Mouse (Mus musculus) macrophage (primary cell): ENCODE measurements around the gene Spem2. TPM values are rescaled to one million over a fixed set of nuclear protein-coding genes. Genes with fewer than 3 reads are reported as not detected.
A peak's percentile ranks its signal among the peaks of the same experiment; 100 is the strongest.
"Not testable (repeated sequence)": the region's sequence is repeated elsewhere in the genome, so short reads cannot be mapped to it uniquely, and the experiment has no call there.

Experiments
- H3K27ac ChIP-seq: fragments of 350-480 bp; formaldehyde crosslinking; 2 replicates; pipeline ENCODE4 v1.9.0; 2021
- H3K36me3 ChIP-seq: fragments of 350-480 bp; formaldehyde crosslinking; 2 replicates; pipeline ENCODE4 v1.9.0; 2021; ENCODE audit errors: inconsistent target
- H3K4me3 ChIP-seq: fragments of 350-480 bp; formaldehyde crosslinking; 2 replicates; pipeline ENCODE4 v1.9.0; 2021; ENCODE audit errors: inconsistent target
- H3K79me2 ChIP-seq: fragments of 350-480 bp; formaldehyde crosslinking; 2 replicates; pipeline ENCODE4 v1.9.0; 2021; ENCODE audit errors: inconsistent target
- WGBS: methylation state at CpG from one replicate; pipeline ENCODE4 v1.1.7; 2026; ENCODE audit warnings: inconsistent platforms; ENCODE audit not compliant: missing documents; 5-methylcytosine and 5-hydroxymethylcytosine counted together
- polyA plus RNA-seq: library from polyadenylated mRNA; stranded (reverse); fragments of 250-400 nt; gene quantifications from 3 replicates; pipeline ENCODE4 v1.2.4, GENCODE M21; 2018; ENCODE audit warnings: inconsistent platforms
- total RNA-seq, 78 experiments: library from RNA; depleted of rRNA; stranded (reverse); fragments of 250-400 nt; gene quantifications; 1 replicate in 9 of 78; 2 replicates in 24 of 78; 3 replicates in 43 of 78; 4 replicates in 2 of 78; pipeline ENCODE4 v1.2.4; 2018; ENCODE audit warnings: inconsistent platforms in 56 of 78

The Spem2 gene
- total RNA-seq (2018; cell fraction: chromatin; rRNA removed) = not detected
- not detected for total RNA-seq (2018; cell fraction: cytosol; rRNA removed)
- total RNA-seq (2018; cell fraction: nucleus; rRNA removed) = not detected
- polyA plus RNA-seq = not detected in 3 replicates

DNA sequence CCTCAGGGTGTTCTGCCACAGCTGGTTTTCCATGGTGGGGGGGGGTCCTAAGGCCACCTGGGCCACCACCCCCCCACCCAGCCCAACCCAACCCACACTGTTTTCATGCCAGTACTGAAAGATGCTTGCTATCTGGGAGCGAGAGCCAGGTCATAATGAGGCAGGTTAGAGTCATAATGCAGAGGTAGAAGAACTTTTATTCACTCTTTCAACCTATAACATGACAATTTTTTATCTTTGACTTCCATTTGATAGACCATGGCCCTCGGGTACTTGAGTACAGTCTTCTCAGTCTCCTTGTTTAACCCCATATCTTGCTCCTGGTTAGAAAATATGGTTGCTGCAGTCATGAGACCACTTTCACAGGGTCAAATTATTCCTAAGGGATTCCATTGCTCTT is at the start of gene Spem2:
TSS of gene Spem2 (minus strand) at position 101 of the 400 bp plus-strand sequence.
- no peaks in the 10 kb centered on the region for H3K79me2 ChIP-seq
- no peaks in the 10 kb centered on the region for H3K36me3 ChIP-seq
- 92% methylated on average over 2 of the region's 2 CpGs for WGBS
- H3K4me3 ChIP-seq = no peak within 1 kb of the TSS
- H3K27ac ChIP-seq = no peak within 1 kb of the TSS

DNA sequence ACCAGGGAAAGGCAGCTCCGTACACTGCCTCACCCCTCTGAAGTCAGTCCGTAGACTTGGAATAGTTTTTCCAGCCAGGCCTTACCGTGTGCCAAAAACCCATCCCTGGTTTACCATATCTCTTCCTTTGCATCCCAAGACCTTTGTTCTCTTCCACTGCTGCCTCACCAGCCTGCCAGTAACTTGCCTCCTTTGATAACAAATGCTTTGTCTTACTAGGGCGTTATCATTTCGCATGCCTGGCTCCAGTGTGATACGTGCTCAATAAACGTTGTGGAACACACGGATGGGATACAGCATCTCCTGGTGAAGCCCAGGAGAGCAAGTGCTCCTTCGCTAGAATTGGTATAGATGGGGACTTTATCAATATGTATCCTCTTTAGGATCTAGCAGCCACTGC is 49.1 kb upstream of the Spem2 start:
- Histone ChIP-seq H3K27ac (no peak overlapping the region), H3K36me3 (no peaks in the 10 kb centered on the region), H3K79me2 (no peaks in the 10 kb centered on the region), H3K4me3 (no peak overlapping the region)
- WGBS = 87% methylated on average over 9 of the region's 9 CpGs

DNA sequence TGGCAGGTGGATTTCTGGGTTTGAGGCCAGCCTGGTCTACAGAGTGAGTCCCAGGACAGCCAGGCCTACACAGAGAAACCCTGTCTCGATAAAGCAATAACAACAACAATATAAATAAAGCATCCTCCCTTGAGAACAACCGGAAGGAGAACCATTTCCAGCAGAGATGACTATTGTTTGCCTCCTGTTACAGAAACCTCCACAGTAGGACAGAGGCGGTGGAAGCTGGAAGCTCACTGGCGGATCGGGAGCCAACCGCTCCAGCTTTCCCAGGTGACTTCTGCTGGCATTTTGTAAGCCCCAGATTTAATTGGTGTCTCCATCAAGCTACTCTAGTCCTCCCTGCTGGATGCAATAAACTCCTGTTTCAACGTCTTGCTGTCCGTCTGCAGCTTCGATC is 47.3 kb upstream of the Spem2 start:
- Histone ChIP-seq H3K79me2 (no peaks in the 10 kb centered on the region), H3K36me3 (no peaks in the 10 kb centered on the region), H3K4me3 (no peak overlapping the region), H3K27ac (no peak overlapping the region)
- 93% methylated on average over 9 of the region's 9 CpGs for WGBS

DNA sequence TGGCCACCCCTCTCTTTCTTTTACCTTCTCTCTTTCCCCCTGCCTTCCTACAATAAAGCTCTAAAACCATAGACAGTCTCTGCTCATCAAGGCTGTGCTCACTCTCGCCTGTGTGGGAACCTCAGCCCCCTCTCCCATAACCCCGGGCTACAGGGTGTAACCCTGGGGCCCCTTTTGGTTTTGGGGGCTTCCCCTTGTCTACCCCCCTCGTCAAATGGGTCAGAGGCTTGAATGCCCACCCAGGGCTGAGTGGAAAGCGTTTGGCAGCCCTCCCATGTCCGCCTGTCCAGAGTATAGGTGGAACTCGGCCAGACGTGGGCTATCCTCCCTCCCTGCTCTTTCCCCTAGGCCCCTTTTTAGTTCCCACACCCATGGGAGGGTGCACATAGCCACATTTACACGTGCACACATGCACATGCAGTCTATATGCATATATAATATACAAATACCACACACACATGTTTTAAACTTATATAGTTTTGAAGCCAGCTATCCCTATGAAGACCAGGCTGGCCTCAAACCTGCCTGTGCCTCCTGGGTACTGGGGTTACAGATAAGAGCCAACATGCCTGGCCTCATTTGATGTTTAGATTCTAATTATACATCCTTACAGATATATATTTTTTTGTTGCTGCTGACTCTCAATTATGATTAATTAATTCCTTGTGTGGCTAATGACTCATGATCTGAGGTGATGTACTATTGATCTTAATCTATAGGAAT is 46.0 kb upstream of the Spem2 start:
- Histone ChIP-seq H3K79me2 (no peaks in the 10 kb centered on the region), H3K27ac (no peak overlapping the region), H3K4me3 (no peak overlapping the region), H3K36me3 (no peaks in the 10 kb centered on the region)
- WGBS = 52% methylated on average over 8 of the region's 8 CpGs

DNA sequence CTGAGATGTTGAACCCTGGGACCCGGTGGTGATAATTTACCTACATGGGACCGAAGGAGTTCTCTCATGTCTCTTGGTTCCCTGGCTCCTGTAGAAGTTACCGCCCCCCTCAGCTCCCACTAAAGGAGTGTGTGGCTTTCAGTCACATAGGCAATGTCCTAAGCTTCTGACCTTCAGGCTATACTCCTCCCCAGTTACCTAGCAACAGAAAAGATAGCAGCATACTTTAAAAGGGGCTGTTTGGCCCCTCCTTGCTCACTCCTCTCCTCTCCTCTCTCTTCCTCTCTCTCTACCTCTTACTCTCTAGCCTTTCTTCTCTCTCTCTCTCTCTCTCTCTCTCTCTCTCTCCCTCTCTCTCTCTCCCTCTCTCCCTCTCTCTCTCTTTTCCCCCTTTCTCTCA is 45.5 kb upstream of the Spem2 start:
- not testable (repeated sequence) for H3K4me3 ChIP-seq, H3K36me3 ChIP-seq, H3K27ac ChIP-seq, H3K79me2 ChIP-seq
- 83% methylated on average over 3 of the region's 3 CpGs for WGBS

DNA sequence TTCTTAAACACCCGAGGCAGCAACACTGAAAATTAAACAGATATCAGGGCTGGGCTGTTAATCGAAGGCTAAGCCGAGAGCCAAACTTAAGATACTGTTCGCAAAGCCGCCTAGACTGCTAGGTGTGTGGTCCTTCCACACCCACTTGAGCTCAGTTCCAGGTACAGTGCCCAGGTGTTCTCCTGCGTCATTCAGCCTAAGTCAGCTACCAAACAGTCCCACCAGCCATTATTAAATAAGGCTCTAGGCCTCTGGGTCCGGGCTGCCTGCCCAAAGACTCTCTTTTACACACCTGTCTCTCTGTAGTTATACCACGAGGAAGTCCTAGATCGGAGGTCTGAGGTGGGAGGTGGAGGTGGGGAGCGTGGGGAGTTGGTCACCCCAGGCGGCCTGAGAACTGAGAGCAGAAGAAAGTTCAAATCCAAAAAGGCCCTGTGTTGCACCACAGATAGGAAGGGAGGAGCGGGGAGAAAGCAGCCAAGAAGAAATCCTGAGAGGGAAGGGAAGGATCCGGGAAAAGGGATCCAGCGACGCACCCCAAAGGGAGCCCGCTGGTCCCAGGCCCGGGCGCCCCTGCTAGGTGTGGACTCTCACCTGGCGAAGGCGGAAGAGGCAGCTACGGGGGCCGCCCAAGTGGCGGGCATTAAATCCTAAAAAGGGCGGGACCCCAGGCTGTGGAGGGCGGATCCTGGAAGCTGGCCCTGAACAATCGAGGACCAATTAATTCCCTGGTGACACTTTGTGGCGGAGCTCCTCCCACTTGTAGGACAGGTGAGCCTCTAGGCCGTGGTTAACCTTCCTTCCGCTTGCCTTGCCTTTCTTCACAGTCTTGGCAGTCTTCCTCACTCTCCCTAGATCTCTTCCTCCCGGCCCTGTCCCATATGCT is 40.1 kb upstream of the Spem2 start, which contains the start of gene Tnk1:
TSS of gene Tnk1 (minus strand) at position 618 of the 886 bp plus-strand sequence.
- WGBS = 87% methylated on average over 29 of the region's 30 CpGs
- no peak within 1 kb of the TSS for H3K4me3 ChIP-seq
- no peak within 1 kb of the TSS for H3K27ac ChIP-seq
- H3K79me2 ChIP-seq = no peaks in the 10 kb centered on the region
- H3K36me3 ChIP-seq = no peaks in the 10 kb centered on the region

DNA sequence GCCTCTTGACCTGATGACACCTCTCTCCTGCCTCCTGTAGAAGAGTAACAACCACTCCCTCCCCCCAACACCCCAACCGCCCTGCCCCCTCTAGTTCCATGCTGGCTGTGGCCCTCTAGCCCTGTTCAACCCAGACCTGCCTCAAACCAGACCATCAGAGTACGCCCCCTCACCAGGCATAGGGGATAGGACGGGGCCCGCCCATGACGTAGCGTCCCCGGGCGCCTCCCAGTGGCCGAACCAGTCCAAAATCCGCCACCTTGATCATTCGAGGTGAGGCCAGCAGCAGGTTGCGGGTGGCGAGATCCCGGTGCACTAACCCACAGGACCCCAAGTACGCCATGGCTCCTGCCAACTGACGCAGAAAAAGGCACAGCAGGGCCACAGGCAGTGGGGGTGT is 37.1 kb upstream of the Spem2 start:
- 37% methylated on average over 15 of the region's 16 CpGs for WGBS
- H3K79me2 ChIP-seq = no peaks in the 10 kb centered on the region
- H3K4me3 ChIP-seq = no peak overlapping the region
- H3K36me3 ChIP-seq = peaks cover 13% of the 10 kb centered on the region; the same call in 1 of the 2 replicates
- H3K27ac ChIP-seq = no peak overlapping the region

DNA sequence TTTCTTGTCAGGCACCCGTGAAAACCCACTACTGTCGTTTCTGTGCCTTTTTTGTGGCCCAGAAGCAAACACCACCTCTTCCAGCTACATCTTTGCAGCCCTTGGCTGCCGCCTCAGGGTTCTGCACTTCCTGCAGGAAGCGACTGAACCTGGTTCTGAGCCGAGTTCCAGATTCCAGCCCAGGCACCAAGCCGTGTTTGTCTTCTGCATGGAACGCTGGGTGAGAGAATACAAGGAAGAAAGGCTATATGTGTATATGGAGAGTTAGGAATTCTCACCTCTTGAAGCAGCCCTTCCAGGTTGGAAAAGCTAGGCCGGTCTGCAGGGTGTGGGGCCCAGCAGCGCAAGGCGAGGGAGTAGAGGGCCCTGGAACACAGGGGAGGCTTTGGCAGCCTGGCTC is 36.4 kb upstream of the Spem2 start:
- WGBS = 64% methylated on average over 10 of the region's 10 CpGs
- H3K79me2 ChIP-seq = no peaks in the 10 kb centered on the region
- H3K27ac ChIP-seq = no peak overlapping the region
- no peak overlapping the region for H3K4me3 ChIP-seq
- H3K36me3 ChIP-seq = peaks cover 15% of the 10 kb centered on the region; the same call in 1 of the 2 replicates

DNA sequence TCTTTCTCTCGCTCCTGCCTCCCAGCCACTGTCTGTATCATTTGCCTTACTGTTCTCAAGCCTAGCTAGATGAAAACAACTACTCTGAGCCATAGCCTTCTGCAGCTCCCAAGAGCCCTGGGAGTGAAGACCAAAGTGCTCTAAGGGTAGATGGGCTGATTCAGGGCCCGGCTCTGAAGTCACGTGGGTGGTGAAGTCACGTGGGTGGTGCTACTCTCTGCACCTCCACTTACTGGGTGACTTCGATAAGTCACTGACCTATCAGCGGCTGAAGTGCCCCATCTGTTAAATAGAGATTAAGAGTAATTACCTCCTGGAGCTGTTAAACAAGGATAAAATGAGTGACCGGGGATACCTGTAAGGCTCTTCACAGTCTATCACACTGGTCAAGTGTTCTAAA is 35.7 kb upstream of the Spem2 start:
- Histone ChIP-seq H3K36me3 (peaks cover 15% of the 10 kb centered on the region; the same call in 1 of the 2 replicates), H3K4me3 (no peak overlapping the region), H3K27ac (no peak overlapping the region), H3K79me2 (no peaks in the 10 kb centered on the region)
- WGBS = 39% methylated on average over 7 of the region's 7 CpGs

DNA sequence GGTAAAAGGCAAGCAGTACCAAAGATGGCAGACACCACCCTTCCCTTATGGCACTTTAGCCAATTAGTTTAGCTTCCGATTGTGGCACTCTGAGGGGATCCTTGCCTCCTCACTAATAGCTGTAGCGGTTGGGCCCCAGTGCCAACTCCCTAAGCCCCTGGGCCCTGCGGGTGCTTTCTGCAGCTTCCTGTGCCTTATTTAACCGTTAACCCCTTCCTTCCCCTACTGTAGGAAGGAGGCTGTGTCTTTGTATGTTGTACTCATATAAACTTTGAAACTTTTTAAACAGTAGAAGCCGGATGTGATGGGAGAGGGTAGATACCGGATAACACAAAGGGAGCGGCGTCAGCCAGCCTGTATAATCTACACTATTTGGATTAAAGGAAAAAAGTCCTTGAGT is 32.5 kb upstream of the Spem2 start:
- Histone ChIP-seq H3K79me2 (no peaks in the 10 kb centered on the region; the same call in 1 of the 2 replicates), H3K27ac (no peak overlapping the region), H3K4me3 (no peak overlapping the region), H3K36me3 (peaks cover 15% of the 10 kb centered on the region; the same call in 1 of the 2 replicates)
- 41% methylated on average over 8 of the region's 8 CpGs for WGBS

DNA sequence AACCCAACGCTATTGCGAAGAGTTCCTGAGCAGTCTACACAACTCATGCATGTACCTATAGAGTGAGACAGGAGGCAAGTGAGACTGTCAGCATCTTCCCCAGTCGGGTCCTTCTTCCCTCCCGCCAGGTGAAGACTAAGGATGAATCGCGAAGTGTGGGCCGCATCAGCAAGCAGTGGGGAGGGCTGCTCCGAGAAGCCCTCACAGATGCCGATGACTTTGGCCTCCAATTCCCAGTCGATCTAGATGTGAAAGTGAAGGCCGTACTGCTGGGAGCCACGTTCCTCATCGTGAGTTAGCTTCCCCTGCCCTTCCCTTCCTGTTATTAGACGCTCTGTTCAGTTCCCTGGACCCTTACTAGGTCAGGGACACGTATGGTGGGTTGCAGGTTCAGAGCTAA is 31.6 kb upstream of the Spem2 start:
- WGBS = 75% methylated on average over 15 of the region's 15 CpGs
- H3K4me3 ChIP-seq = no peak overlapping the region
- peaks cover 15% of the 10 kb centered on the region; the same call in 1 of the 2 replicates for H3K36me3 ChIP-seq
- no peaks in the 10 kb centered on the region; the same call in 1 of the 2 replicates for H3K79me2 ChIP-seq
- peak overlapping the region; percentile 55 for H3K27ac ChIP-seq

DNA sequence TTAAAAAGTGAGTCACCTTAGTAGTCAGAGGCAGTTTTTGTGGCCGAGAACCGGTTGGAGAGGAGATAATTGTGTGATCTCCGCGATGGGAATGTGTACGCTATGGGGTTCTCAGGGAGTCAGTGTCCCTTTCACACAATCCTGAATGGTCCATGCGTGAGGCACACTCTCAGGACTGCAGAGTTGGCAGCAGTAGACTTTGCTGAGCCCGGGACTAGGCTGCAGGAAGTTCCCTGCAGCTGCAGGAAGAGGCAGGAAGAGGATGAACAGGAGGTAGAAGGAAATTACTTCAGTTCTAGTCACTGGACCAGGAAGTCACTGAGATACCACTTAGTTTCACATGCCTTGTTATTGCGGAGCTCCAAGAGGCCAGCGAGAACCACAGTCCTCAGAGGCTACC is 30.9 kb upstream of the Spem2 start:
- H3K79me2 ChIP-seq = no peaks in the 10 kb centered on the region; the same call in 1 of the 2 replicates
- peaks cover 15% of the 10 kb centered on the region; the same call in 1 of the 2 replicates for H3K36me3 ChIP-seq
- no peak overlapping the region for H3K4me3 ChIP-seq
- WGBS = 56% methylated on average over 9 of the region's 9 CpGs
- peak overlapping the region; percentile 55 for H3K27ac ChIP-seq

DNA sequence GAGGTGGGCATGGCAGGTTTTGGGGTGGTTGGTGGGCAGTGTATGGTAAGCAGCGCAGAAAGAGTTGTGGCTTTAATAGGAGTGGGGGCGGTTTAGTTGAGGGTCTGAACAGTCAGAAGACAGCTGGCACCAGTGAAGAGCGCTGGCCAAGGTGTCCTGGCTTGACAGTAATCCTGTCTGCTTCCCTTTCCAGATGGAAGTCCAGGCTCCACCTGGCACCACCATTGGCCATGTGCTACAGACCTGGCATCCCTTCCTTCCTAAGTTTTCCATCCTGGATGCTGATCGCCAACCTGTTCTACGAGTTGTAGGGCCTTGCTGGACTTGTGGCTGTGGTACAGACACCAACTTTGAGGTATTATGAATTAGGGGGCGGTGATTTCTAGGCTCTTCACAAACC is 29.8 kb upstream of the Spem2 start:
- Histone ChIP-seq H3K79me2 (no peaks in the 10 kb centered on the region; the same call in 1 of the 2 replicates), H3K36me3 (peaks cover 15% of the 10 kb centered on the region; the same call in 1 of the 2 replicates), H3K4me3 (no peak overlapping the region), H3K27ac (no peak overlapping the region)
- WGBS = 98% methylated on average over 6 of the region's 6 CpGs

DNA sequence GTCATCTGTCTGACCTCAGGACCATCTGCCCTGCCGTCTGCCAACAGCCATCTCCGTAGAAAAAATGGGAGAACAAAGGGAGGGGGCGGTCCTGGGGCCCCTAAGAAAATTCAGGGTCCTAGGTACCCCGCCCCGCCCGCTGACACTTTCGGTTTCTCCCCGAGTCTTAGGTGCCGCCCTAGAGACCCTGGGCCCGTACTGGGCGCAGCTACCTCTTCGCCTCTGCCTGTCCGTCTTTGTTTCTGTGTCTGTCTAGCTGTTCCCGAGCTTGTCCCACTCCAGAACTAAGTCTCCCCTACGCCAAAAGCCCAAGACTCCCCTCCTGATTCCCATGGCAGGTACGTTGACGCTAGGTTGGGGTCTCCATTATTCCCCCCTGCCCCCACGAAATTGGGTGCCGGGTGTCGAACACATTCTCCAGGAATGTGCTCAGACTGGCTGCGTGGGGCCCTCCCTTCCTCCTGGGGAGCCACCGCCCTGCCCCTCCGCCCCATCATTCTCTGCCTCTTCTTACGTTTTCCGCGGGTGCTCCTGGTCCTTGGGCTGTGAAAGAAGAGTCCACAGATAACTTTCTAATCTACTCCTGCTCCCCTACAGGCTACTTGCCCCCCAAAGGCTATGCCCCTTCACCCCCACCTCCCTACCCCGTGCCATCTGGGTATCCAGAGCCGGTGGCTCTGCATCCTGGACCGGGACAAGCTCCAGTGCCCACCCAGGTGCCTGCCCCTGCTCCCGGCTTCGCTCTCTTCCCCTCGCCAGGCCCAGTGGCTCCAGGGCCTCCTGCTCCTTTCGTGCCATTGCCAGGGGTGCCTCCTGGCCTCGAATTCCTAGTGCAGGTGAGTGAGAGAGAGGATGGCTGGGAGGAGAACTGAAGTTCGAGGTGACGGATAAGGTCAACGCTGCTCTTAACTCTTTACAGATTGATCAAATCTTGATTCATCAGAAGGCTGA is 28.7 kb upstream of the Spem2 start:
- Histone ChIP-seq H3K79me2 (no peaks in the 10 kb centered on the region; the same call in 1 of the 2 replicates), H3K4me3 (peak overlapping the region; percentile 88), H3K27ac (peak overlapping the region; percentile 56), H3K36me3 (peaks cover 15% of the 10 kb centered on the region; the same call in 1 of the 2 replicates)
- WGBS = 12% methylated on average over 37 of the region's 37 CpGs
